Mouse (Mus musculus) forebrain, embryonic 15.5 days (tissue): ENCODE data around the gene Ube2z. TPM values are rescaled to one million over a fixed set of nuclear protein-coding genes. Genes with fewer than 3 reads are reported as not detected.
A peak's percentile ranks its signal among the peaks of the same experiment; 100 is the strongest.

Experiments used
- ATAC-seq: fragments of 200-750 bp; cut with Nextera tagmentation; replicated peaks from 2 replicates; pipeline ENCODE4 v1.8.0; 2017; ENCODE audit warnings: mild to moderate bottlenecking, moderate TSS enrichment, moderate library complexity
- H3K27ac ChIP-seq: fragments of 300-500 bp; sonication (generic); replicated peaks from 2 replicates; pipeline ENCODE4 v1.5.1; 2015; ENCODE audit warnings: mild to moderate bottlenecking, inconsistent platforms
- H3K27me3 ChIP-seq: fragments of 300-500 bp; sonication (generic); 2 replicates; pipeline ENCODE4 v1.6.1; 2015; ENCODE audit warnings: inconsistent platforms
- H3K36me3 ChIP-seq: fragments of 300-500 bp; sonication (generic); 2 replicates; pipeline ENCODE4 v1.6.1; 2015; ENCODE audit warnings: mild to moderate bottlenecking, inconsistent platforms
- H3K4me1 ChIP-seq: fragments of 300-500 bp; sonication (generic); 2 replicates; pipeline ENCODE4 v1.6.1; 2015; ENCODE audit warnings: inconsistent platforms
- H3K4me2 ChIP-seq: fragments of 300-500 bp; sonication (generic); replicated peaks from 2 replicates; pipeline ENCODE4 v1.6.1; 2015; ENCODE audit warnings: mild to moderate bottlenecking, inconsistent platforms
- H3K4me3 ChIP-seq: fragments of 300-500 bp; sonication (generic); 2 replicates; pipeline ENCODE4 v1.5.1; 2015; ENCODE audit warnings: mild to moderate bottlenecking, inconsistent platforms
- H3K9ac ChIP-seq: fragments of 300-500 bp; sonication (generic); replicated peaks from 2 replicates; pipeline ENCODE4 v1.6.1; 2015; ENCODE audit warnings: mild to moderate bottlenecking, inconsistent platforms
- H3K9me3 ChIP-seq: fragments of 300-500 bp; sonication (generic); 2 replicates; pipeline ENCODE4 v1.6.1; 2016; ENCODE audit warnings: inconsistent platforms
- WGBS: fragments of 180-500 bp; shearing (Covaris S2); methylation state at CpG from one replicate; pipeline ENCODE4 v1.1.7; 2015; ENCODE audit warnings: mixed read lengths; 5-methylcytosine and 5-hydroxymethylcytosine counted together
- polyA plus RNA-seq: library from polyadenylated mRNA; unstranded; fragments of >200 nt; fragmentation: Nextera tagmentation; extraction: Ambion mirVana; gene quantifications from 2 replicates; pipeline ENCODE4 v1.2.1, GENCODE M21; 2015

The Ube2z gene
- polyA plus RNA-seq, 1 experiment from 2014 or later, result 37.2 TPM

- Histone ChIP-seq H3K4me2 (peak overlapping the region; percentile 82), H3K27ac (peak overlapping the region; percentile 97), H3K27me3 (no peaks in the 10 kb centered on the region), H3K4me3 (peak overlapping the region; percentile 74), H3K36me3 (no peaks in the 10 kb centered on the region), H3K9me3 (no peaks in the 10 kb centered on the region), H3K9ac (peak overlapping the region; percentile 64), H3K4me1 (peaks cover 42% of the 10 kb centered on the region)
- WGBS, result under 1% methylated on average over 32 of the region's 32 CpGs
- ATAC-seq, result no peak
Measured at GRCm38 (mm10) chr11:96003969-96004792, 61.0 kb downstream of the Ube2z start.

GRCm38 (mm10) chr11:96003100-96003900 lies 61.9 kb downstream of the Ube2z start:
- peaks cover 41% of the 10 kb centered on the region for H3K4me1 ChIP-seq
- H3K9me3 ChIP-seq, result no peaks in the 10 kb centered on the region
- H3K27me3 ChIP-seq, result no peaks in the 10 kb centered on the region
- no peaks in the 10 kb centered on the region for H3K36me3 ChIP-seq
- WGBS, result under 1% methylated on average over 12 of the region's 12 CpGs
- ATAC-seq, result no peak
- H3K9ac ChIP-seq, result peak overlapping the region; percentile 29
- peak overlapping the region; percentile 74 for H3K4me3 ChIP-seq
- peak overlapping the region; percentile 82 for H3K4me2 ChIP-seq
- peak overlapping the region; percentile 58 for H3K27ac ChIP-seq

Other genes with a start within 250 kb of the Ube2z start
- 0.23 TPM in 1 of 2 replicates, not detected in the other for gene Phospho1, start 240.9 kb downstream of the Ube2z start, polyA plus RNA-seq
- gene Gngt2, start 228.2 kb downstream of the Ube2z start, polyA plus RNA-seq, result 2.5 and 2.6 TPM in 2 replicates
- 1.7 and 2.0 TPM in 2 replicates for gene Abi3, start 222.9 kb downstream of the Ube2z start, polyA plus RNA-seq
- gene B4galnt2, start 150.5 kb downstream of the Ube2z start, polyA plus RNA-seq, result not detected in 2 replicates
- 22.0 and 27.1 TPM in 2 replicates for gene Igf2bp1, start 59.4 kb downstream of the Ube2z start, polyA plus RNA-seq
- gene Gip, start 40.8 kb downstream of the Ube2z start, polyA plus RNA-seq, result not detected in 2 replicates
- 136 and 142 TPM in 2 replicates for gene Snf8, start 30.5 kb downstream of the Ube2z start, polyA plus RNA-seq
- gene Atp5g1, start 10.3 kb upstream of the Ube2z start, polyA plus RNA-seq, result 409 and 467 TPM in 2 replicates
- gene Calcoco2, start 46.6 kb upstream of the Ube2z start, polyA plus RNA-seq, result not detected in 2 replicates
- gene Ttll6, start 68.4 kb upstream of the Ube2z start, polyA plus RNA-seq, result 0.18 and 0.25 TPM in 2 replicates
- gene Hoxb13, start 128.9 kb upstream of the Ube2z start, polyA plus RNA-seq, result not detected in 2 replicates
- not detected in 2 replicates for gene Hoxb9, start 206.1 kb upstream of the Ube2z start, polyA plus RNA-seq
- not detected in 2 replicates for gene Hoxb8, start 216.5 kb upstream of the Ube2z start, polyA plus RNA-seq
- gene Hoxb7, start 221.2 kb upstream of the Ube2z start, polyA plus RNA-seq, result not detected in 2 replicates
- not detected in 2 replicates for gene Hoxb6, start 227.1 kb upstream of the Ube2z start, polyA plus RNA-seq
- gene Hoxb5, start 237.9 kb upstream of the Ube2z start, polyA plus RNA-seq, result not detected in 2 replicates